Mouse (Mus musculus) left cerebral cortex, adult 11 months (tissue): ENCODE measurements around the gene Apol9a.
A peak's percentile ranks its signal among the peaks of the same experiment; 100 is the strongest.
"Not testable (repeated sequence)": the region's sequence is repeated elsewhere in the genome, so short reads cannot be mapped to it uniquely, and the experiment has no call there.

Experiments used
- DNase-seq: peaks from one replicate; pipeline ENCODE4 v3.0.0; 2022; ENCODE audit warnings: low spot score

Gene Apol9a

GRCm38 (mm10) chr15:77411035-77411434 is at the start of gene Apol9a:
Apol9a (minus strand) TSS chr15:77411135.
- not testable (repeated sequence) for DNase-seq

DNA sequence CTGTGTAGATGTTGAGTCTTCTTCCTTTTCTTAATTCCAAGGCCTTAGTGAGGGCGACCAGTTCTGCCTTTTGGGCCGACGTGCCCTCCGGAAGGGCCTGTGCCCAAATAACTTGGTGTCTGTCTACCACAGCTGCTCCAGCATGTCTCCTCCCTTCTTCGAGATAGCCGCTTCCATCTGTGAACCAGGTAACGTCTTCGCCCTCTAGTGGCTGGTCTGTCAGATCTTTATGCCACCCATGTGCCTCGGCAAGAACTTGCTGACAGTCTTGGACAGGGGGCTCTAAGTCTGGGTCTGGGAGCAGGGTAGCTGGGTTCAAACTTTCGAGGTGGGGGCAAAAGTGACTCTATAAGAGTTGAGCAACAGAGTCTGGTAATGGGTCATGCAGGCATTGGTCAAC is 39.0 kb upstream of the Apol9a start:
- not testable (repeated sequence) for DNase-seq

DNA sequence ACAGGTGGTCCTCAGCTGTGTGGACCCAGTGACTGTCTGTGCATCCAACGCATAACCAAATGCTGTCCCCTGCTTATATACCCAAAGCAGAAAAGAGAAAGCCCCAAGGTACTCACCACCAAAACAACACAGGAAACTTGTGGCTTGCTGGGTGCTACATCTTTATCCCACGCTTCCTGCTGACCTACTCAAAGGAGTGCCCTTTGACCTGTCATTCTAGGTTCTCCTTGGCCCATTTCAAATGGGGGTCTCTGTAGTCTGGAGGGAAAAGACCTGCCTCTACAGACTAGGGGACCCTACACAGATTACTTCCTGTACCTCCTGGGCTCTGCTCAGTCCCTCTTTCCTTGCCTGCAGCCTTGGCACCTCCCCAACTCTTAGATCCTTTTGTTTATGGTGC is 36.5 kb upstream of the Apol9a start, which contains the start of gene Apol7b:
Gene Apol7b, minus strand, starts transcription at position 101 of the 400 bp plus-strand sequence.
- DNase-seq = not testable (repeated sequence)

DNA sequence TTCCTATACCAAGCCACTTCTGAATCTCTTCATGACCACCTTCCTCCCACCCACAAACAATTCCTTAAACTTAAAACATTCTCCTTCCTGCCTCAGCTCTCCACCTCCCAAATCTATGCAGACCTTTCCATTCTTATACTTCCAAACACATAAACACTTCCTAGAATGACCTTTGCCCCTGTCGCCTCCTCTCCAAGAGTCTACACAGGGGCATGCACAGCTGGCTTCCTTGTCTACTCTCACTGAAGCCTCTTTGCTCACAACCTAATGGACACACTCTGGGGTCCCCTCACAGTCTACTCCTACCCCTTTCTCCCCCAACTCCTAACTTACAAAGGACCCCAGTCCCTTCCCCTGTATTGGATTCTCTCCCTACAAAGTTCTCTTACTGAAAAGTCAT is 34.7 kb upstream of the Apol9a start:
- DNase-seq = not testable (repeated sequence)

DNA sequence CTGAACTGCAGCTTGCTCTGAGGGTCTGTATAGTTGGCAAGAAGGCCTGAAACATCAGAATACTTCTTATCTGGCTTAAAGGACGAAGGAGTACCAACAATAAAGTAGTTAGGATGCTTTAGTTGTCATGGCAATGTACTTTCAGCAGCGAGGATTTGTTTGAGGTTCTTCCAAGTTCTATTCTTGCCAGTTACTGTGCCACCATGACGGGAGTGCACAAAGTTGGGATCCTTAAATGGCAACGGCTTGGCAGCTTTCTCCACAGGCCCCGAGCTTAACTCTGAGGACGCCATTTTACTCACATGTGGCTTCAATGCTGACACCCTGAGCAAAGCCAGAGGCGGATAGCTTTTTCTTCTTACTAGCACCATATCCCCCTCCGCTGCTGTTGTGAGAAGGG is 33.8 kb upstream of the Apol9a start:
- peak; percentile 11 for DNase-seq

DNA sequence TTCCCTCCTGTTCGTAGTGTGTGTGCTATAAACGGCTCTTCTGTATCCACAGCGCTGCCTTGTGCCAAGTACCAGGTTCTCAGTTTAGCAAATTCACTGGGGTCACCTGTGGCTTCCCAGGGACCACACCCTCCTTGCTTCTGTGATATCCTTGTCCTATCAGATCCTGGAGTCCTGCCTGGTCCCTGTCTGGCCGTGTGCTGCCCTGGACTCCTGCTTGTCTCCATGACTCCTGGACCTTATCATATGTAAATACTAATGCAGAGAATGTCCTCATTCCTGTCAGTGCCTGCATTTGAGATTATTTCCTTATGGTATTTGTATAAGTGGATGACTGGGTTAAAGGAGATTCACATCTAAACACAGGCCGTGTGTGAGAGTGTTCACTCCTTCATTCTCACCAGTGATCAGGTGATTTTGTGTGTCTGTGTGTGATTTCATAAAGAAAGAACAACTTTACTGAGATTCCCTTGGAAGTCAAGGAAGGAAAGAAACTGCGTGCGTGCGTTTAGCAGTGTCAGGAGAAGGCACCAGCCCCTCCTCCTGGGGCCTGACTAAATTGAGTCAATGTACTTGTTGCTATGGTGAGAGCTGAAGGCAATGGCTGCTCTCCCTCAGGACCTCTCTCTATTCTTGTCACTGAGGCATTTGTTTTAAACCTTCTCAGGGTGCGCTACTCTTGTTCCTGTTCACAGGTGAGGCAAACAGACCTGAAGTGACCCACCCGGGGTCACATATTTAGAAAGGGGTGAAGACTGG is 17.9 kb upstream of the Apol9a start:
- DNase-seq = not testable (repeated sequence)

- DNase-seq = not testable (repeated sequence)
These were observed 12.0 kb upstream of the Apol9a start for GRCm38 (mm10) chr15:77422925-77423324.

DNA sequence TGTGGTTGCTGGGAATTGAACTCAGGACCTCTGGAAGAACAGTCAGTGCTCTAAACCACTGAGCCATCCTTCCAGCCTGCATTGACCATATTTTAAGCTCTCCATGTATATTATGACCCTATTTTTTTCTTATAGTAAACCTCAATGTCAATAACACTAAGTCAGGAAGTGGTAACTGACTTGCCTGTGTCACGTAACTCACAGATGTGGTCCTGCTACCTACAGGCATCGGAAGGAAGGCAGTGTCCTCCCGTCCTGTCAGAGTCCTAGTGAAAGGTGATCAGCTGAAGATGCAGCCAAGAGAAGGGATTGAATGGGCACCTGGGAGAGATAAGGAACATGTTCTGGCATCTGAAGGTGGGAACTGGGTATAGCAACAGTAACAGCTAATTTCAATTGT is 8.7 kb upstream of the Apol9a start:
- not testable (repeated sequence) for DNase-seq

GRCm38 (mm10) chr15:77416655-77417333 is 5.9 kb upstream of the Apol9a start:
- DNase-seq = not testable (repeated sequence)

GRCm38 (mm10) chr15:77415653-77416052 is 4.7 kb upstream of the Apol9a start:
- not testable (repeated sequence) for DNase-seq

GRCm38 (mm10) chr15:77412695-77413094 is 1.8 kb upstream of the Apol9a start:
- DNase-seq = not testable (repeated sequence)

DNA sequence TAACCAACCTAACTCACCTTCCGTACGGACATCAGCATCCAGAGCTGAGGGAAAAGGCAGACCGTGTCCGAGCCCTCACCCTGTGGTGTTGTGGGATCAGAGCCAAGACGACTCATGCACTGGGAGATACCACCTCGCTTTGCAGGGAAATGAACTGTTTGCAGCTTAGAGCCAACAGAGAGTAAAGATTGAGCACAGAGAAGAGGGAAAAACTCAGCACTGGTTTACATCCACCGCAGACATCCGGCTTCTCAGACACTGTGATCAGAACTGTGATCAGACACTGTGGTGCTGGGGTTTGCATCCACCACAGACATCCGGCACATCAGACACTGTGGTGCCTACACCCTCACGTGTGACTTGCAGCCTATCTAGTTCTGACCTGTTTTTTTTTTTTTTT is 4.6 kb downstream of the Apol9a start:
- not testable (repeated sequence) for DNase-seq

GRCm38 (mm10) chr15:77399027-77399426 is 11.9 kb downstream of the Apol9a start, which contains the start of gene Apol7a:
Apol7a (minus strand) TSS chr15:77399110.
- not testable (repeated sequence) for DNase-seq

DNA sequence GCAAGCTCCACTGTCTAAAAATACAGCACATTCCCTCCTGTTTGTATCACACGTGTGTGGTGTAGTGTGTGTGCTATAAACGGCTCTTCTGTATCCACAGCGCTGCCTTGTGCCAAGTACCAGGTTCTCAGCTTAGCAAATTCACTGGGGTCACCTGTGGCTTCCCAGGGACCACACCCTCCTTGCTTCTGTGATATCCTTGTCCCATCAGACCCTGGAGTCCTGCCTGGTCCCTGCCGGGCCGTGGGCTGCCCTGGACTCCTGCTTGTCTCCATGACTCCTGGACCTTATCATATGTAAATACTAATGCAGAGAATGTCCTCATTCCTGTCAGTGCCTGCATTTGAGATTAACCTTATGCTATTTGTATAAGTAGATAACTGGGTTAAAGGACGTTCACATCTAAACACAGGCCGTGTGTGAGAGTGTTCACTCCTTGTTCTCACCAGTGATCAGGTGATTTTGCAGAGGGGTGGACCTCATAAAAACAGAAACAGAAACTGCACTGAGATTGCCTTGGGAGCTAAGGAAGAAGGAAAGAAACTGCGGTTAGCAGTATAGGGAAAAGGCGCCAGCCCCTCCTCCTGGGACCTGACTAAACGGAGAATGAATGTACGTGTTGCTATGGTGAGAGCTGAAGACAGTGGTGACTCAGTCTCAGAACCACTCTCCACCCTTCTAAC is 13.3 kb downstream of the Apol9a start:
- not testable (repeated sequence) for DNase-seq

DNA sequence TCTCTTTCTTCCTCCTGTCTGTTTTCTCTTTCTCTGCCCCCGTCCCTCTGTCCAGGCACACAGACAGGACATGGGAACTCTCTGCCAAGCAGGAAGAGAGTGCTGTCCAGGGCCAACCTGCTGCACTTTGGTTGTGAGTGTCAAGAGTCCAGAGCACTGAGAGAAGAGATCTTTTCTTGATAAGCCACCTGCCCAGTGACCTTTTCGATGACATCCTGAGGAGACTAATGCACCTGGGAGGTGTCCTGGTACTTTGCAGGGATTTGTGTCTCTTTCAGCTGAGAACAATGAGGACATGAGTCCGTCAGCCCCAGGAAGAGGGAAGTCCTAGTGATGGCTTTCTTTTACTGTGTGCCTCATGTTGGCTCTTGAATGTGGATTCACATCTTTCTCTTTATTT is 17.1 kb downstream of the Apol9a start:
- DNase-seq = not testable (repeated sequence)

DNA sequence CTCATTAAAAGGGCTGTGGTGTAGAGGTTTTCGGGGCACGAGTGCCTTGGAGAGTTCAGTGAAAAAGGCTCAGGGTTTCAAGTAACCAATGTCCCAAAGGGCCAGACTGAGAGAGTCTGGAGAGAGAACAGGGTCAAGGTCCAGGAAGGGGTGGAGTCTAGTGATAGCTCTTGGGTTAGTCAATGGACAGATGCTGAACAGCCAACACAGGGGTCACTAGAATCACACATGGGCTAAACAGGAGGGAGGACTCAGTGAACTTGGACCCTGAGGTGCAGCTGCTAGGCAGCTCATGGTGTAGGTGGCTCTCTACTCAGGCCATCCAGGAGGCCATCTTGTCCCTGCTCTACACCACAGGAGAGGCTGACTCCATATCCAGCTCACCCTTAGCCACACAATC is 23.5 kb downstream of the Apol9a start:
- DNase-seq = no peak

DNA sequence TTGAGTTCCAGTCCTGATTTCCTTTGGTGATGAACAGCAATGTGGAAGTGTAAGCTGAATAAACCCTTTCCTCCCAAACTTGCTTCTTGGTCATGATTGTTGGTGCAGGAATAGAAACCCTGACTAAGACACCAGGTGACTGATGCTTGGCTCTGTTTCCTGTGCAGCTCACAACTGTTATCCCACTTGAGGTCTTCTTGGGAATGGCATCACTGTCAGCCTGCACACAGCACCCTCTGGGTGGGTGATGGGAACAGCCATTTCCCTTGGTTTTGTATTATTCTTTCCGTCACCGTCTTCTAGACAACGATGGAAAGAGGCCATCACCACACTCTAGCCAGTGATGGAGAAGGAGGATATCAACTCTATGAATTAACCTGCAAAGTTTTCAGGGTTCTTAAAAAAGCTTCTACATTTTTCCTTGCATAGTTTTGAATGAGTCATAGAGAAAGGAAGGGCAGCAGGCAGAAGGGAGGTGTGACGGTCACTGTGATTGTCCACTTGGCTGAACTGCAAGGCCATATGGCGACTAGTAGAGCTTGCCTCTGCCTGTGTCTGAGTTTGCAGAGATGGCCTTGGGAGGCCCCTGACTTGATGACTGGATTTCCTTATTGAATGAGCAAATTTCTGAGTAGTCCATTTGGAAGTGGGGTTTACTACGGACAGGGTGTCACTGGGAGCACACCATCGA is 26.4 kb downstream of the Apol9a start:
- no peak for DNase-seq

- no peak for DNase-seq
These were observed 28.1 kb downstream of the Apol9a start for GRCm38 (mm10) chr15:77382880-77383279.

DNA sequence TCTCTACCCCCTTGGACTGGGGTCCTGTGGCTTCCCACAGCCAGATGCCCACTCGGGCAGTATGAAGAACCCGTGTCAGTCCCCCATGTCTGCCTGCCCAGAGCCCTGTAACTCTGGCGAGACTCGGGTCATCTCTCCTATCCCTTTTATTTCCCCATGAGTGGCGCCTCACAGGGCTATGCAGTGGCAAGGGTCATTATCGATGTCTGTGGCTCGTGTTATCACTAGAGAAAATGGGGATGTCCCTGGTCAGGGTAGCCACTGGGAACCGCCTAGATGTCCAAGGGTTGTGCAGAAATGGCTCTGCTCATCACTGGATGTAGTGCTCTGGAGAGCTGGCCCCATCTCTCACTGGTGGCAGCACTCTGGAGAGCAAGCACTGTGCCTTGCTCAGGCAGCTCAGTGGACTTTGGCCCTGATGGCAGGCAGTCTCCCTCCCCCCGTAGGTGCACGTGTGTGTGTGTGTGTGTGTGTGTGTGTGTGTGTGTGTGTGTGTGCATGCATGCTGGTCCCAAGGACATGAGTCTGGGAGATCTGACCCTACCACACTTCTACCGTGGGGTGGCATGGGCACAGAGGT is 28.6 kb downstream of the Apol9a start:
- no peak for DNase-seq

GRCm38 (mm10) chr15:77381481-77381880 is 29.5 kb downstream of the Apol9a start:
- no peak for DNase-seq

- DNase-seq = no peak
These were observed 31.0 kb downstream of the Apol9a start for GRCm38 (mm10) chr15:77379921-77380320.

DNA sequence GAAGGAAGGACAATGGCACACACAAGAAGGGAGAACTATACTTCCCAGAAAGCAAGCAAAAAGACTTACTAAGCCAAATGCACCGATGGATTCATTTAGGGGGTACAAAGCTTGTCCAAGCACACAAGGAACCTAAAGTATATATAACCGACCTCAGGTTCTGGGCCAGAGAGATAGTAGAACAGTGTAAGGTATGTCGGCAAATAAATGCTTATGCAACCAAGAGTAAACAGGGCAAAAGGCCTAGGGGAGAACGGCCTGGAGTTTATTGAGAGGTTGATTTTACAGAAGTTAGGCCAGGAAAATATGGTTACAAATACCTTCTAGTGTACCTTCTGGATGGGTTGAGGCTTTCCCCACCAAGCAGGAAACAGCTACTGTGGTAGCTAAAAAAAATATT is 33.5 kb downstream of the Apol9a start:
- no peak for DNase-seq
